Mouse (Mus musculus) lung, adult 2 months (tissue): Measurements from ENCODE around the gene Gm10277.
"Not testable (repeated sequence)": the region's sequence is repeated elsewhere in the genome, so short reads cannot be mapped to it uniquely, and the experiment has no call there.

ENCODE experiments used
- CTCF ChIP-seq: fragments of 200-500 bp; IDR thresholded peaks from 2 replicates; pipeline ENCODE4 v1.5.1; 2011; ENCODE audit warnings: mild to moderate bottlenecking, low read length, control low read depth; ENCODE audit not compliant: insufficient read depth
- POLR2A ChIP-seq: fragments of 200-500 bp; IDR thresholded peaks from 2 replicates; pipeline ENCODE4 v1.6.1; 2011; ENCODE audit warnings: low read depth, mild to moderate bottlenecking, control low read depth, low read length, borderline replicate concordance; ENCODE audit errors: extremely low read depth

- TF ChIP-seq CTCF, POLR2A: not testable (repeated sequence)
Measured at GRCm38 (mm10) chr11:77747103-77747502, 40.4 kb downstream of the Gm10277 start.
